Mouse (Mus musculus): ENCODE measurements around the gene Pou1f1. TPM values are rescaled to one million over a fixed set of nuclear protein-coding genes. Genes with fewer than 3 reads are reported as not detected.

Pou1f1 gene
- polyA plus RNA-seq, 1 experiment: not detected

GRCm38 (mm10) chr16:65564306-65564705 lies 44.0 kb downstream of the Pou1f1 start:
- H3K27me3 ChIP-seq (ENCODE audit: control insufficient read depth, insufficient read depth, low read length): no peaks in the 10 kb centered on the region
- H3K36me3 ChIP-seq (ENCODE audit: control insufficient read depth, insufficient read depth, low read length): no peaks in the 10 kb centered on the region
- peaks cover 6% of the 10 kb centered on the region for H3K4me1 ChIP-seq (ENCODE audit: control insufficient read depth, insufficient read depth, low read length)
- no peak overlapping the region for H3K27ac ChIP-seq (ENCODE audit: control insufficient read depth, insufficient read depth, low read depth, low read length)
- H3K4me3 ChIP-seq (ENCODE audit: control insufficient read depth, low read depth, low read length): no peak overlapping the region
- TF ChIP-seq CTCF (IDR thresholded peaks at IDR 0.05; ENCODE audit: control insufficient read depth, insufficient read depth, insufficient replicate concordance, low read depth, low read length): no peak
- no peak for TF ChIP-seq POLR2A (IDR thresholded peaks at IDR 0.05; ENCODE audit: control insufficient read depth, low read depth, low read length)

- TF ChIP-seq POLR2A (IDR thresholded peaks at IDR 0.05; ENCODE audit: control insufficient read depth, low read depth, low read length) (no peak), CTCF (IDR thresholded peaks at IDR 0.05; ENCODE audit: control insufficient read depth, insufficient read depth, insufficient replicate concordance, low read depth, low read length) (no peak)
- H3K27ac ChIP-seq (ENCODE audit: control insufficient read depth, insufficient read depth, low read depth, low read length): no peak overlapping the region
- no peak overlapping the region for H3K4me3 ChIP-seq (ENCODE audit: control insufficient read depth, low read depth, low read length)
- peaks cover 6% of the 10 kb centered on the region for H3K4me1 ChIP-seq (ENCODE audit: control insufficient read depth, insufficient read depth, low read length)
- no peaks in the 10 kb centered on the region for H3K27me3 ChIP-seq (ENCODE audit: control insufficient read depth, insufficient read depth, low read length)
- H3K36me3 ChIP-seq (ENCODE audit: control insufficient read depth, insufficient read depth, low read length): no peaks in the 10 kb centered on the region
These were observed 44.6 kb downstream of the Pou1f1 start for GRCm38 (mm10) chr16:65564951-65565350.

- Histone ChIP-seq H3K36me3 (ENCODE audit: control insufficient read depth, insufficient read depth, low read length) (no peaks in the 10 kb centered on the region), H3K27ac (ENCODE audit: control insufficient read depth, insufficient read depth, low read depth, low read length) (no peak overlapping the region), H3K4me3 (ENCODE audit: control insufficient read depth, low read depth, low read length) (no peak overlapping the region), H3K4me1 (ENCODE audit: control insufficient read depth, insufficient read depth, low read length) (no peaks in the 10 kb centered on the region; the same call in 1 of the 2 replicates), H3K27me3 (ENCODE audit: control insufficient read depth, insufficient read depth, low read length) (no peaks in the 10 kb centered on the region)
- TF ChIP-seq POLR2A (IDR thresholded peaks at IDR 0.05; ENCODE audit: control insufficient read depth, low read depth, low read length): no peak
- TF ChIP-seq CTCF (IDR thresholded peaks at IDR 0.05; ENCODE audit: control insufficient read depth, insufficient read depth, insufficient replicate concordance, low read depth, low read length): no peak
These were observed 48.5 kb downstream of the Pou1f1 start for GRCm38 (mm10) chr16:65568853-65569252.

GRCm38 (mm10) chr16:65577298-65578029 lies 57.2 kb downstream of the Pou1f1 start:
- Histone ChIP-seq H3K27ac (ENCODE audit: control insufficient read depth, insufficient read depth, low read depth, low read length) (no peak overlapping the region), H3K27me3 (ENCODE audit: control insufficient read depth, insufficient read depth, low read length) (no peaks in the 10 kb centered on the region), H3K36me3 (ENCODE audit: control insufficient read depth, insufficient read depth, low read length) (no peaks in the 10 kb centered on the region), H3K4me3 (ENCODE audit: control insufficient read depth, low read depth, low read length) (no peak overlapping the region), H3K4me1 (ENCODE audit: control insufficient read depth, insufficient read depth, low read length) (no peaks in the 10 kb centered on the region)
- TF ChIP-seq POLR2A (IDR thresholded peaks at IDR 0.05; ENCODE audit: control insufficient read depth, low read depth, low read length): no peak
- no peak for TF ChIP-seq CTCF (IDR thresholded peaks at IDR 0.05; ENCODE audit: control insufficient read depth, insufficient read depth, insufficient replicate concordance, low read depth, low read length)

Other genes starting within 250 kb of the Pou1f1 start
- 24.9 and 25.4 TPM in 2 replicates for gene Chmp2b, start 42.2 kb downstream of the Pou1f1 start, polyA plus RNA-seq (2012; rRNA removed)